Mouse (Mus musculus): ENCODE measurements around the gene Tspo. TPM values are rescaled to one million over a fixed set of nuclear protein-coding genes. Genes with fewer than 3 reads are reported as not detected.

Tspo gene
- polyA plus RNA-seq, 1 experiment from 2014 or later: 40.2 TPM

GRCm38 (mm10) chr15:83594513-83595363 lies 31.3 kb downstream of the Tspo start, which contains the start of gene Ttll12:
Gene Ttll12 (minus strand): TSS chr15:83595157.
- no peaks in the 10 kb centered on the region for H3K27me3 ChIP-seq (ENCODE audit: poor library complexity, severe bottlenecking)
- H3K27ac ChIP-seq: peak within 1 kb of the TSS; percentile 92
- WGBS: under 1% methylated on average over 68 of the region's 68 CpGs
- DNase-seq (ENCODE audit: extremely low spot score, low spot score): peak; percentile 93
- H3K4me1 ChIP-seq: peaks cover 33% of the 10 kb centered on the region
- H3K36me3 ChIP-seq (replicated peaks): peaks cover 26% of the 10 kb centered on the region
- peak within 1 kb of the TSS; percentile 95 for H3K4me3 ChIP-seq
- no peaks in the 10 kb centered on the region for H3K9me3 ChIP-seq

- Histone ChIP-seq H3K27ac (peak overlapping the region; percentile 92), H3K36me3 (replicated peaks) (peaks cover 20% of the 10 kb centered on the region), H3K27me3 (ENCODE audit: poor library complexity, severe bottlenecking) (no peaks in the 10 kb centered on the region), H3K9me3 (no peaks in the 10 kb centered on the region), H3K4me3 (peak overlapping the region; percentile 95), H3K4me1 (peaks cover 33% of the 10 kb centered on the region)
- no peak for DNase-seq (ENCODE audit: extremely low spot score, low spot score)
- WGBS: 42% methylated on average over 7 of the region's 7 CpGs
These were observed 31.9 kb downstream of the Tspo start for GRCm38 (mm10) chr15:83595364-83595711.

GRCm38 (mm10) chr15:83596833-83597232 lies 33.4 kb downstream of the Tspo start:
- 91% methylated on average over 4 of the region's 4 CpGs for WGBS
- no peaks in the 10 kb centered on the region for H3K9me3 ChIP-seq

GRCm38 (mm10) chr15:83601185-83601584 lies 37.8 kb downstream of the Tspo start:
- Histone ChIP-seq H3K4me3 (no peak overlapping the region), H3K4me1 (no peaks in the 10 kb centered on the region; the same call in 1 of the 2 replicates), H3K27me3 (ENCODE audit: poor library complexity, severe bottlenecking) (no peaks in the 10 kb centered on the region), H3K36me3 (replicated peaks) (peaks cover 18% of the 10 kb centered on the region), H3K27ac (no peak overlapping the region), H3K9me3 (no peaks in the 10 kb centered on the region)
- 80% methylated on average over 4 of the region's 4 CpGs for WGBS
- DNase-seq (ENCODE audit: extremely low spot score, low spot score): no peak

More at GRCm38 (mm10) chr15:83596833-83597232, 33.4 kb downstream of the Tspo start:
- peaks cover 33% of the 10 kb centered on the region for H3K4me1 ChIP-seq
- DNase-seq (ENCODE audit: extremely low spot score, low spot score): no peak
- peaks cover 10% of the 10 kb centered on the region for H3K36me3 ChIP-seq (replicated peaks)
- H3K27me3 ChIP-seq (ENCODE audit: poor library complexity, severe bottlenecking): no peaks in the 10 kb centered on the region
- no peak overlapping the region for H3K27ac ChIP-seq
- no peak overlapping the region for H3K4me3 ChIP-seq

- no peak for DNase-seq (ENCODE audit: extremely low spot score, low spot score)
- 89% methylated on average over 13 of the region's 13 CpGs for WGBS
- H3K4me1 ChIP-seq: no peaks in the 10 kb centered on the region; the same call in 1 of the 2 replicates
These were observed 39.1 kb downstream of the Tspo start for GRCm38 (mm10) chr15:83602372-83603045.

GRCm38 (mm10) chr15:83603046-83603396 lies 39.6 kb downstream of the Tspo start:
- H3K4me3 ChIP-seq: no peak overlapping the region
- no peak overlapping the region for H3K27ac ChIP-seq
- H3K9me3 ChIP-seq: no peaks in the 10 kb centered on the region
- WGBS: 93% methylated on average over 1 of the region's 1 CpGs
- H3K36me3 ChIP-seq (replicated peaks): peaks cover 35% of the 10 kb centered on the region
- DNase-seq (ENCODE audit: extremely low spot score, low spot score): no peak
- no peaks in the 10 kb centered on the region; the same call in 1 of the 2 replicates for H3K4me1 ChIP-seq
- no peaks in the 10 kb centered on the region for H3K27me3 ChIP-seq (ENCODE audit: poor library complexity, severe bottlenecking)

More at GRCm38 (mm10) chr15:83602372-83603045, 39.1 kb downstream of the Tspo start:
- Histone ChIP-seq H3K9me3 (no peaks in the 10 kb centered on the region), H3K4me3 (no peak overlapping the region), H3K27me3 (ENCODE audit: poor library complexity, severe bottlenecking) (no peaks in the 10 kb centered on the region), H3K36me3 (replicated peaks) (peaks cover 30% of the 10 kb centered on the region), H3K27ac (no peak overlapping the region)

GRCm38 (mm10) chr15:83603426-83603825 lies 40.0 kb downstream of the Tspo start:
- H3K27me3 ChIP-seq (ENCODE audit: poor library complexity, severe bottlenecking): no peaks in the 10 kb centered on the region
- H3K27ac ChIP-seq: no peak overlapping the region
- H3K36me3 ChIP-seq (replicated peaks): peaks cover 39% of the 10 kb centered on the region
- H3K9me3 ChIP-seq: no peaks in the 10 kb centered on the region
- DNase-seq (ENCODE audit: extremely low spot score, low spot score): no peak
- H3K4me3 ChIP-seq: no peak overlapping the region
- no peaks in the 10 kb centered on the region; the same call in 1 of the 2 replicates for H3K4me1 ChIP-seq
- 95% methylated on average over 7 of the region's 7 CpGs for WGBS

GRCm38 (mm10) chr15:83606216-83606615 lies 42.8 kb downstream of the Tspo start:
- Histone ChIP-seq H3K27ac (no peak overlapping the region), H3K36me3 (replicated peaks) (peaks cover 65% of the 10 kb centered on the region)

GRCm38 (mm10) chr15:83606700-83607099 lies 43.3 kb downstream of the Tspo start:
- H3K27me3 ChIP-seq (ENCODE audit: poor library complexity, severe bottlenecking): no peaks in the 10 kb centered on the region
- H3K27ac ChIP-seq: no peak overlapping the region
- H3K4me1 ChIP-seq: no peaks in the 10 kb centered on the region; the same call in 1 of the 2 replicates
- DNase-seq (ENCODE audit: extremely low spot score, low spot score): no peak
- H3K9me3 ChIP-seq: no peaks in the 10 kb centered on the region
- H3K36me3 ChIP-seq (replicated peaks): peaks cover 70% of the 10 kb centered on the region
- 93% methylated on average over 8 of the region's 8 CpGs for WGBS
- no peak overlapping the region for H3K4me3 ChIP-seq

More at GRCm38 (mm10) chr15:83606216-83606615, 42.8 kb downstream of the Tspo start:
- H3K4me3 ChIP-seq: no peak overlapping the region
- H3K9me3 ChIP-seq: no peaks in the 10 kb centered on the region
- WGBS: 93% methylated on average over 11 of the region's 11 CpGs
- no peaks in the 10 kb centered on the region; the same call in 1 of the 2 replicates for H3K4me1 ChIP-seq
- H3K27me3 ChIP-seq (ENCODE audit: poor library complexity, severe bottlenecking): no peaks in the 10 kb centered on the region
- no peak for DNase-seq (ENCODE audit: extremely low spot score, low spot score)

GRCm38 (mm10) chr15:83607115-83607802 lies 43.9 kb downstream of the Tspo start:
- no peak overlapping the region for H3K4me3 ChIP-seq
- H3K4me1 ChIP-seq: no peaks in the 10 kb centered on the region; the same call in 1 of the 2 replicates
- no peaks in the 10 kb centered on the region for H3K9me3 ChIP-seq
- DNase-seq (ENCODE audit: extremely low spot score, low spot score): peak; percentile 60
- H3K27ac ChIP-seq: no peak overlapping the region
- peaks cover 75% of the 10 kb centered on the region for H3K36me3 ChIP-seq (replicated peaks)
- H3K27me3 ChIP-seq (ENCODE audit: poor library complexity, severe bottlenecking): no peaks in the 10 kb centered on the region
- 55% methylated on average over 15 of the region's 15 CpGs for WGBS

- WGBS: 93% methylated on average over 3 of the region's 3 CpGs
- Histone ChIP-seq H3K36me3 (replicated peaks) (peaks cover 97% of the 10 kb centered on the region), H3K4me1 (no peaks in the 10 kb centered on the region), H3K27me3 (ENCODE audit: poor library complexity, severe bottlenecking) (no peaks in the 10 kb centered on the region), H3K27ac (no peak overlapping the region), H3K9me3 (no peaks in the 10 kb centered on the region), H3K4me3 (no peak overlapping the region)
- no peak for DNase-seq (ENCODE audit: extremely low spot score, low spot score)
These were observed 51.9 kb downstream of the Tspo start for GRCm38 (mm10) chr15:83615245-83615644.
